ENCODE assay signal across 8 mouse cellular contexts in the genomic region with DNA sequence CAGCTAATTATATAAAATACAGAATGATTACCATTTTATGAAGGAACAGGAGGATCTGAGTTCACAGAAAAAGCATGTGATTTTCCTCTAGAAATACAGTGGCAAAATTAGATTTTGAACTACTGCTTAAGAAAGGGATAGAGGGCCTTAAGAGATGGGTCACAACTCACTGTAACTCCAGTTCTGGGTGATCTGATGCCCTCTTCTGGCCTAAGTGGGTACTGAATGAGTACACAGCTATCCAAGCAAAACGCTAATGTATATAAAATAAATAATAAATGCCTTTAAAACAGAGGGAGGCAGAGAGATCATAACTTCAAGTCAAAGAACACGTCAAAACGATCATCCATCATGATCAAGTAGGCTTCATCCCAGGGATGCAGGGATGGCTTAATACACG.
DNase-seq lines count a peak whose midpoint lies in the region; ATAC-seq and TF ChIP-seq lines count a peak whose summit lies in the region.
"Had no signal": no experiment of that assay in that cellular context is flagged by ENCODE, and none has a peak within 500 bp of the region (broad histone marks: within the 10 kb centered on the region; RNA-seq: fewer than 3 reads in every experiment).

No protein-coding gene starts in this region.

- peak; percentile 17 for DNase-seq in CH12.LX (ENCODE audit: extremely low read depth)
- DNase-seq in Patski (ENCODE audit: low read depth, low spot score) = no peak
- DNase-seq in kidney, postnatal 10 days = peak; percentile 52
- DNase-seq in midbrain, postnatal 0 days (ENCODE audit: low spot score) = peak; percentile 24
- DNase-seq in gastrocnemius, adult 8-10 months (ENCODE audit: low spot score in 2 of 2) = no peak

- CTCF ChIA-PET in Patski (lab: Charles Lee) = interaction anchor here (1.0 to 1.2 kb wide), 3 partner anchors 824 to 839 kb away, joined by 3 read pairs; no protein-coding TSS in a partner anchor

- H3K9me3 ChIP-seq in intestine, postnatal 0 days (ENCODE audit: control insufficient read depth) = no peaks in the 10 kb centered on the region
- no peaks in the 10 kb centered on the region for H3K9me3 ChIP-seq in intestine, embryonic 15.5 days
- H3K9me3 ChIP-seq in CH12.LX (replicated peaks; ENCODE audit: low read length) = no peaks in the 10 kb centered on the region
- H3K9me3 ChIP-seq in midbrain, postnatal 0 days (ENCODE audit: low read length) = no peaks in the 10 kb centered on the region
- H3K9me3 ChIP-seq: embryonic facial prominence, embryonic 12.5 days had no signal

- dilution Hi-C loops in CH12.LX (cut with MboI; ENCODE audit: extremely low pct_ligation_motif_present, extremely low pct_unique_long_range_greater_than_20kb, low sequenced_read_pairs) = no loop called here

- ATAC-seq in intestine, postnatal 0 days = no peak
- no peak for ATAC-seq in intestine, embryonic 15.5 days
- no peak for ATAC-seq in Patski
- ATAC-seq in midbrain, postnatal 0 days (ENCODE audit: low FRiP score) = 0 out of 2 replicates have a peak, but pooled peaks have one; percentile 31

- peak; percentile 31 for TF ChIP-seq RAD21 in CH12.LX (IDR thresholded peaks at IDR 0.05; ENCODE audit: low read depth, low read length)

- peak; percentile 68 for TF ChIP-seq CTCF in intestine, postnatal 0 days (IDR thresholded peaks at IDR 0.05; ENCODE audit: low read depth)
- TF ChIP-seq CTCF in CH12.LX (conservative IDR thresholded peaks at IDR 0.05 in 1 of 2, IDR thresholded peaks at IDR 0.05 in 1 of 2; ENCODE audit: low read depth in 2 of 2, low read length in 2 of 2) (peak; percentile 21 to 62; a peak in 2 of 4 replicates), Patski (IDR thresholded peaks at IDR 0.05) (peak; percentile 58)
- peak; percentile 77 for TF ChIP-seq CTCF in midbrain, postnatal 0 days (IDR thresholded peaks at IDR 0.05)

- H3K4me3 ChIP-seq in intestine, postnatal 0 days (ENCODE audit: low read depth, low read length) = no peak overlapping the region
- no peak overlapping the region for H3K4me3 ChIP-seq in intestine, embryonic 15.5 days (replicated peaks)
- no peak overlapping the region for H3K4me3 ChIP-seq in CH12.LX (replicated peaks in 1 of 3; ENCODE audit: low read depth in 2 of 3, low read length in 2 of 3, poor library complexity in 1 of 3)
- H3K4me3 ChIP-seq in midbrain, postnatal 0 days (ENCODE audit: low read depth, low read length) = no peak overlapping the region
- H3K4me3 ChIP-seq: embryonic facial prominence, embryonic 12.5 days had no signal

- H3K9ac ChIP-seq in intestine, postnatal 0 days (ENCODE audit: low read depth, low read length) = no peak overlapping the region
- no peak overlapping the region for H3K9ac ChIP-seq in intestine, embryonic 15.5 days
- no peak overlapping the region for H3K9ac ChIP-seq in CH12.LX (ENCODE audit: insufficient read depth, low read depth)
- H3K9ac ChIP-seq in midbrain, postnatal 0 days (replicated peaks; ENCODE audit: low read length, poor library complexity, severe bottlenecking) = no peak overlapping the region
- H3K9ac ChIP-seq: embryonic facial prominence, embryonic 12.5 days had no signal

- H3K79me2 ChIP-seq in CH12.LX (replicated peaks; ENCODE audit: control insufficient read depth, extremely low read depth, insufficient read depth, poor library complexity, severe bottlenecking) = no peaks in the 10 kb centered on the region

- H3K36me3 ChIP-seq in intestine, postnatal 0 days (ENCODE audit: control insufficient read depth, insufficient read depth) = no peaks in the 10 kb centered on the region
- no peaks in the 10 kb centered on the region for H3K36me3 ChIP-seq in intestine, embryonic 15.5 days
- H3K36me3 ChIP-seq in CH12.LX (replicated peaks in 1 of 2; ENCODE audit: control insufficient read depth in 1 of 2, insufficient read depth in 1 of 2, low read length in 1 of 2) = no peaks in the 10 kb centered on the region
- H3K36me3 ChIP-seq in midbrain, postnatal 0 days (ENCODE audit: insufficient read depth, low read length) = no peaks in the 10 kb centered on the region
- H3K36me3 ChIP-seq: embryonic facial prominence, embryonic 12.5 days had no signal

- WGBS in intestine, postnatal 0 days = 41% methylated on average over 4 of the region's 4 CpGs
- 48% methylated on average over 4 of the region's 4 CpGs for WGBS in intestine, embryonic 15.5 days
- WGBS in midbrain, postnatal 0 days = 43% methylated on average over 4 of the region's 4 CpGs

- H3K27ac ChIP-seq in intestine, postnatal 0 days (ENCODE audit: low read depth, low read length) = no peak overlapping the region
- H3K27ac ChIP-seq in intestine, embryonic 15.5 days = no peak overlapping the region
- H3K27ac ChIP-seq in CH12.LX (ENCODE audit: insufficient read depth, low read depth) = no peak overlapping the region
- no peak overlapping the region for H3K27ac ChIP-seq in midbrain, postnatal 0 days (ENCODE audit: low read depth, low read length)
- H3K27ac ChIP-seq: embryonic facial prominence, embryonic 12.5 days had no signal

- in situ Hi-C loops in CH12.LX (cut with MboI; ENCODE audit: low pct_ligation_motif_present, low pct_unique_long_range_greater_than_20kb, low sequenced_read_pairs) = loop anchor here (25.0 kb wide), 1 partner anchor 827 kb away; no protein-coding TSS in a partner anchor
- in situ Hi-C loops in Patski (cut with MboI; ENCODE audit: low pct_unique_long_range_greater_than_20kb) = loop anchor here (5.0 kb wide), 1 partner anchor 822 kb away; no protein-coding TSS in a partner anchor

- H3K4me1 ChIP-seq in intestine, postnatal 0 days (replicated peaks; ENCODE audit: control insufficient read depth, insufficient read depth, low read length) = no peaks in the 10 kb centered on the region
- H3K4me1 ChIP-seq in intestine, embryonic 15.5 days (replicated peaks) = no peaks in the 10 kb centered on the region
- no peaks in the 10 kb centered on the region for H3K4me1 ChIP-seq in CH12.LX (ENCODE audit: control insufficient read depth in 1 of 2, insufficient read depth in 2 of 2)
- no peaks in the 10 kb centered on the region for H3K4me1 ChIP-seq in midbrain, postnatal 0 days (ENCODE audit: insufficient read depth, low read length)
- H3K4me1 ChIP-seq: embryonic facial prominence, embryonic 12.5 days had no signal

- H3K4me2 ChIP-seq in intestine, postnatal 0 days (replicated peaks; ENCODE audit: low read depth) = no peak overlapping the region
- no peak overlapping the region for H3K4me2 ChIP-seq in intestine, embryonic 15.5 days (replicated peaks)
- no peak overlapping the region for H3K4me2 ChIP-seq in CH12.LX (ENCODE audit: insufficient read depth, low read depth, poor library complexity, severe bottlenecking)
- no peak overlapping the region for H3K4me2 ChIP-seq in midbrain, postnatal 0 days (ENCODE audit: low read depth, low read length, poor library complexity, severe bottlenecking)
- H3K4me2 ChIP-seq: embryonic facial prominence, embryonic 12.5 days had no signal

- H3K27me3 ChIP-seq in intestine, postnatal 0 days (replicated peaks; ENCODE audit: control insufficient read depth, insufficient read depth, low read length) = no peaks in the 10 kb centered on the region
- H3K27me3 ChIP-seq in intestine, embryonic 15.5 days (replicated peaks) = no peaks in the 10 kb centered on the region
- H3K27me3 ChIP-seq in CH12.LX (replicated peaks) (peaks cover 12% of the 10 kb centered on the region), Patski (peaks cover 6% of the 10 kb centered on the region)
- no peaks in the 10 kb centered on the region for H3K27me3 ChIP-seq in midbrain, postnatal 0 days (ENCODE audit: insufficient read depth, low read length)
- H3K27me3 ChIP-seq: embryonic facial prominence, embryonic 12.5 days had no signal

- no peak for TF ChIP-seq POLR2A in CH12.LX (IDR thresholded peaks at IDR 0.05; ENCODE audit: low read depth, low read length)

- no peak for TF ChIP-seq EP300 in CH12.LX (IDR thresholded peaks at IDR 0.05; ENCODE audit: low read length)

- POLR2A ChIA-PET in Patski (lab: Charles Lee) = no interaction called here

TF ChIP-seq in CH12.LX, 34 proteins besides CTCF, POLR2A, EP300 and RAD21:
- TF ChIP-seq RCOR1 (conservative IDR thresholded peaks at IDR 0.05; ENCODE audit: low read depth, low read length) (no peak), E2F4 (IDR thresholded peaks at IDR 0.05; ENCODE audit: insufficient replicate concordance, low read depth, low read length) (no peak), KAT2A (IDR thresholded peaks at IDR 0.05; ENCODE audit: insufficient replicate concordance, low read length) (no peak), SMC3 (IDR thresholded peaks at IDR 0.05; ENCODE audit: low read depth, low read length) (peak; percentile 32), ZNF384 (IDR thresholded peaks at IDR 0.05; ENCODE audit: low read depth, low read length) (no peak), TCF12 (IDR thresholded peaks at IDR 0.05; ENCODE audit: low read depth, low read length) (no peak)

Comparison
In these comparisons a context has a peak if more than half of its experiments do, and no peak if none do; other contexts are left out.
1. DNase-seq: peak in CH12.LX (single experiment), kidney, postnatal 10 days (single experiment) and midbrain, postnatal 0 days (single experiment); none in Patski (single experiment) and gastrocnemius, adult 8-10 months (0 of 2).
2. Peak in every context shown above with its lines, with median percentiles within 50 percentile points of each other: CTCF ChIP-seq.